Mouse (Mus musculus): ENCODE measurements around the gene Olfr1126. TPM values are rescaled to one million over a fixed set of nuclear protein-coding genes. Genes with fewer than 3 reads are reported as not detected.

The Olfr1126 gene
- not detected in 2 replicates for polyA plus RNA-seq (2012)

DNA sequence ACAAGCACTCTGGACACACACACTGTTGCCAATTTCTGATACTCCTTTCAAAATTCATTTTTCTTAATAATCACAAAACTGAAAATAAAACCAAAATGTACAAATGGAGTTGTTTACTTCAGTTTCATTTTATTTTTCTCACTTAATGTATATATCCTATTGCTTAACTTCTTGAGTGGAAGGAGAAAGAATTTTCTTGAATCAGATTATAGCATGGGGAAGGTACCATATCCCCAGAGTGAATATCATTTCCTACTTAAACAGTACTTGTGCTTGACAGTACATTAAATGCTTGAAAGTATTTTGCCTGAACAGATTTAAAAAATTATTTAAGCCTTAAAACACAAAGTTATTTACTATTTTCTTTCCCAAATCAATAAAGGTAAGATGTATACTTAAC lies at the start of gene Olfr1126:
Olfr1126 (plus strand) TSS at position 301 of the 400 bp plus-strand sequence.

GRCm38 (mm10) chr2:87416335-87416734 lies 37.4 kb upstream of the Olfr1126 start, which contains the start of gene Olfr1123:
Gene Olfr1123, plus strand, starts transcription at chr2:87416635.

DNA sequence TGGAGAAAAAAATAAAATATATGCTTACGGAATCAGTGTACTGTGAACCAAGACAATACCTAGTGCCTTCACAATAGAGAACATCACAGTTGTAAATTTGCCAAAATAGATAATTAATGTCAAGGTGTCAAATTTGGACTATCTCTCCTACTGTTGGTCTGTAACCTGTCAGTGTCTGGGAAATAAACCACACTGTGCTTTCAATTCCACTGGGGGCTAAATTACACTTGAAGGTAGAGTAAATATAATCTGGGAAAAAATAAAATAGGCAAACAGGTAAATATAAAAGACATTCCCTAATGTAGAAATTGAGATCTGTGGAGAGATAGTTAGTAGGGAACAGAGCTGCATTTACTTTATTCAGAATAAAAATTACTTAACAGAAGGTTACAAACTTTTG lies 23.8 kb upstream of the Olfr1126 start, which contains the start of gene Olfr1124:
Olfr1124 (plus strand) TSS at position 301 of the 400 bp plus-strand sequence.

DNA sequence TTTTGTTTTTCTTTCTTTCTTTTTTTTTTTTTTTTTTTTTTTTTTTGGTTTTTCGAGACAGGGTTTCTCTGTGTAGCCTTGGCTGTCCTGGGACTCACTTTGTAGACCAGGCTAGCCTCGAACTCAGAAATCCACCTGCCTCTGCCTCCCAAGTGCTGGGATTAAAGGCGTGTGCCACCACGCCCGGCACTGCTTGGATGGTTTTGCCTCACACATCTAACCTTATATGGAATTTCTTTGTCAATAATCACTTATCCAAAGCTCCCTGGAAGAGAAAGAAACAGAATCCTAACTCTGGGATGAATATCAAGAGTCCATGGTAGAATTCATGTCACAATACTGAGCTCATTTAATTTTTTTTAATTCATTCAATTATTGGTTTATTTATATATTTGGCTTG lies 43.2 kb downstream of the Olfr1126 start, which contains the start of gene Pramel7:
Pramel7 (minus strand) TSS at position 101 of the 400 bp plus-strand sequence.

DNA sequence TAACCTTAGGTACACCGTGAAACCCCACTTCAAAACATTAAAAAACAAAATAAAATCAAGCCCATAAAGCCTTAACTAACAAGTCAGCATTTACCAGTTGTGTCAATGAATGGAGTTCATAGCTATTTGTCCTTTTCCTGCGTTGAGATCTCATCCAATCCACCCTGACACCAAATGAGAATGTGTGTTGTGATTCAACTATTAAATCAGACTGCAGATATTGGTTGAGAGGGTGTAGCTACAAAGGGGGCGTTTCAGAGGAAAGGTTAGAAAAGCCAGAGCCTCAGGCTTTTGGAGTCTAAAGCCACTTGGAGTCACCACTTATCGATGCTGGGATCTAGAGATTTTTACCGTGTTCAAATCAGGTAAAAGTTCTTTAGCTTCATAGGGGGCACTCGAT lies 52.5 kb downstream of the Olfr1126 start, which contains the start of gene Pramel6:
Pramel6 (plus strand) TSS at position 301 of the 400 bp plus-strand sequence.

Other genes starting within 250 kb of the Olfr1126 start
- gene Olfr1113, start 245.0 kb upstream of the Olfr1126 start, polyA plus RNA-seq (2012): not detected in 2 replicates
- gene Olfr1115, start 205.9 kb upstream of the Olfr1126 start, polyA plus RNA-seq (2012): not detected in 2 replicates
- not detected in 2 replicates for gene Olfr1116, start 186.4 kb upstream of the Olfr1126 start, polyA plus RNA-seq (2012)
- gene Olfr1118, start 146.4 kb upstream of the Olfr1126 start, polyA plus RNA-seq (2012): not detected in 2 replicates
- gene Olfr1120, start 99.1 kb upstream of the Olfr1126 start, polyA plus RNA-seq (2012): not detected in 2 replicates
- not detected in 2 replicates for gene Olfr1121, start 84.1 kb upstream of the Olfr1126 start, polyA plus RNA-seq (2012)
- not detected in 2 replicates for gene Olfr1122, start 68.1 kb upstream of the Olfr1126 start, polyA plus RNA-seq (2012)
- gene Olfr1123, start 37.3 kb upstream of the Olfr1126 start, polyA plus RNA-seq (2012): not detected in 2 replicates
- 0.02 TPM in 1 of 2 replicates, not detected in the other for gene Olfr1124, start 23.7 kb upstream of the Olfr1126 start, polyA plus RNA-seq (2012)
- not detected in 2 replicates for gene Pramel7, start 43.1 kb downstream of the Olfr1126 start, polyA plus RNA-seq (2012)
- not detected in 2 replicates for gene Pramel6, start 52.6 kb downstream of the Olfr1126 start, polyA plus RNA-seq (2012)
- not detected in 2 replicates for gene Olfr153, start 77.8 kb downstream of the Olfr1126 start, polyA plus RNA-seq (2012)
- gene Olfr1128, start 91.6 kb downstream of the Olfr1126 start, polyA plus RNA-seq (2012): not detected in 2 replicates
- gene Olfr1129, start 119.9 kb downstream of the Olfr1126 start, polyA plus RNA-seq (2012): not detected in 2 replicates
- gene Olfr1130, start 152.2 kb downstream of the Olfr1126 start, polyA plus RNA-seq (2012): not detected in 2 replicates
- gene Olfr1131, start 173.1 kb downstream of the Olfr1126 start, polyA plus RNA-seq (2012): not detected in 2 replicates
- gene Olfr1132, start 183.6 kb downstream of the Olfr1126 start, polyA plus RNA-seq (2012): not detected in 2 replicates
- not detected in 2 replicates for gene Olfr1133, start 193.4 kb downstream of the Olfr1126 start, polyA plus RNA-seq (2012)
- gene Olfr1134, start 204.5 kb downstream of the Olfr1126 start, polyA plus RNA-seq (2012): not detected in 2 replicates
- gene Olfr1135, start 219.7 kb downstream of the Olfr1126 start, polyA plus RNA-seq (2012): not detected in 2 replicates
- gene Olfr1136, start 240.0 kb downstream of the Olfr1126 start, polyA plus RNA-seq (2012): not detected in 2 replicates

All from megakaryocyte-erythroid progenitor cell, adult 5 weeks (primary cell).